Mouse (Mus musculus) embryonic facial prominence, embryonic 14.5 days (tissue): ENCODE results near the gene Aox1. TPM values are rescaled to one million over a fixed set of nuclear protein-coding genes. Genes with fewer than 3 reads are reported as not detected.

Experiments used
- ATAC-seq: fragments of 200-750 bp; cut with Nextera tagmentation; 2 replicates; pipeline ENCODE4 v1.8.0; 2017; ENCODE audit warnings: low read depth, moderate number of reproducible peaks, moderate TSS enrichment
- DNase-seq: peaks from one replicate; pipeline ENCODE4 v3.0.0-alpha.2; 2015; ENCODE audit warnings: low spot score
- H3K27ac ChIP-seq: fragments of 300-500 bp; sonication (generic); replicated peaks from 2 replicates; pipeline ENCODE4 v1.5.1; 2014; ENCODE audit warnings: low read depth, mild to moderate bottlenecking, low read length, moderate library complexity
- H3K27me3 ChIP-seq: fragments of 300-500 bp; sonication (generic); replicated peaks from 2 replicates; pipeline ENCODE4 v1.6.1; 2014; ENCODE audit warnings: low read length; ENCODE audit not compliant: control insufficient read depth, insufficient read depth
- H3K36me3 ChIP-seq: fragments of 300-500 bp; sonication (generic); 2 replicates; pipeline ENCODE4 v1.6.1; 2014; ENCODE audit warnings: low read length, mixed read lengths; ENCODE audit not compliant: control insufficient read depth, insufficient read depth
- H3K4me1 ChIP-seq: fragments of 300-500 bp; sonication (generic); 2 replicates; pipeline ENCODE4 v1.6.1; 2014; ENCODE audit warnings: antibody characterized with exemption, low read length; ENCODE audit not compliant: control insufficient read depth, insufficient read depth
- H3K4me2 ChIP-seq: fragments of 300-500 bp; sonication (generic); 2 replicates; pipeline ENCODE4 v1.6.1; 2014; ENCODE audit warnings: low read depth, mild to moderate bottlenecking, low read length, moderate library complexity, mixed read lengths
- H3K4me3 ChIP-seq: fragments of 300-500 bp; sonication (generic); 2 replicates; pipeline ENCODE4 v1.5.1; 2014; ENCODE audit warnings: low read depth, mild to moderate bottlenecking, low read length
- H3K9ac ChIP-seq: fragments of 300-500 bp; sonication (generic); 2 replicates; pipeline ENCODE4 v1.6.1; 2014; ENCODE audit warnings: low read depth, mild to moderate bottlenecking, low read length, moderate library complexity, mixed read lengths
- H3K9me3 ChIP-seq: fragments of 300-500 bp; sonication (generic); 2 replicates; pipeline ENCODE4 v1.6.1; 2016; ENCODE audit warnings: low read length; ENCODE audit not compliant: control insufficient read depth
- WGBS: fragments of 180-500 bp; shearing (Covaris S2); extraction: QIAGEN DNeasy Blood & Tissue Kit; methylation state at CpG from one replicate; pipeline ENCODE4 v1.1.7; 2014; 5-methylcytosine and 5-hydroxymethylcytosine counted together
- polyA plus RNA-seq: library from polyadenylated mRNA; unstranded; fragments of >200 nt; fragmentation: Nextera tagmentation; extraction: Ambion mirVana; gene quantifications from 2 replicates; pipeline ENCODE4 v1.2.1, GENCODE M21; 2014

Aox1 gene
- polyA plus RNA-seq, 1 experiment from 2014 or later: 0.70 TPM

- Histone ChIP-seq H3K9me3 (no peaks in the 10 kb centered on the region), H3K4me3 (no peak overlapping the region), H3K4me2 (no peak overlapping the region), H3K4me1 (no peaks in the 10 kb centered on the region), H3K27me3 (no peaks in the 10 kb centered on the region), H3K36me3 (no peaks in the 10 kb centered on the region), H3K27ac (no peak overlapping the region), H3K9ac (no peak overlapping the region)
- DNase-seq: no peak
- ATAC-seq: no peak
- whole genome bisulfite sequencing: 87% methylated on average over 6 of the region's 6 CpGs
Observed at GRCm38 (mm10) chr1:58105685-58106084, 76.0 kb downstream of the Aox1 start.

GRCm38 (mm10) chr1:58107066-58107465 is 77.3 kb downstream of the Aox1 start:
- Histone ChIP-seq H3K27me3 (no peaks in the 10 kb centered on the region), H3K36me3 (no peaks in the 10 kb centered on the region), H3K4me3 (no peak overlapping the region), H3K4me1 (no peaks in the 10 kb centered on the region), H3K4me2 (no peak overlapping the region), H3K9me3 (no peaks in the 10 kb centered on the region), H3K9ac (no peak overlapping the region), H3K27ac (no peak overlapping the region)
- ATAC-seq (no peak), DNase-seq (no peak)
- 81% methylated on average over 2 of the region's 2 CpGs for WGBS

- Histone ChIP-seq H3K4me2 (no peak overlapping the region), H3K9ac (no peak overlapping the region), H3K4me3 (no peak overlapping the region), H3K27ac (no peak overlapping the region), H3K4me1 (no peaks in the 10 kb centered on the region), H3K27me3 (no peaks in the 10 kb centered on the region), H3K9me3 (no peaks in the 10 kb centered on the region), H3K36me3 (no peaks in the 10 kb centered on the region)
- WGBS: 93% methylated on average over 5 of the region's 5 CpGs
- no peak for ATAC-seq
- DNase-seq: no peak
Observed at GRCm38 (mm10) chr1:58110241-58110640, 80.5 kb downstream of the Aox1 start.

GRCm38 (mm10) chr1:58111315-58111714 is 81.6 kb downstream of the Aox1 start:
- Histone ChIP-seq H3K4me3 (no peak overlapping the region), H3K27me3 (no peaks in the 10 kb centered on the region), H3K36me3 (no peaks in the 10 kb centered on the region), H3K9ac (no peak overlapping the region), H3K9me3 (no peaks in the 10 kb centered on the region), H3K4me2 (no peak overlapping the region), H3K27ac (no peak overlapping the region), H3K4me1 (no peaks in the 10 kb centered on the region)
- DNase-seq (no peak), ATAC-seq (no peak)
- WGBS: 77% methylated on average over 4 of the region's 4 CpGs

GRCm38 (mm10) chr1:58112880-58113279 is 83.1 kb downstream of the Aox1 start, which contains the start of gene Aox3:
TSS of gene Aox3 (plus strand) at chr1:58113130.
- no peaks in the 10 kb centered on the region for H3K4me1 ChIP-seq
- H3K9ac ChIP-seq: no peak within 1 kb of the TSS; the same call in 1 of the 2 replicates
- H3K9me3 ChIP-seq: no peaks in the 10 kb centered on the region
- peak; percentile 89 for DNase-seq
- no peak within 1 kb of the TSS for H3K27ac ChIP-seq
- no peaks in the 10 kb centered on the region for H3K27me3 ChIP-seq
- ATAC-seq: peak; percentile 89
- peak within 1 kb of the TSS; percentile 14 for H3K4me3 ChIP-seq
- H3K36me3 ChIP-seq: no peaks in the 10 kb centered on the region
- WGBS: 10% methylated on average over 11 of the region's 11 CpGs
- peak within 1 kb of the TSS; percentile 44 for H3K4me2 ChIP-seq

GRCm38 (mm10) chr1:58113441-58113840 is 83.7 kb downstream of the Aox1 start:
- Histone ChIP-seq H3K9ac (no peak overlapping the region), H3K4me2 (no peak overlapping the region), H3K4me3 (no peak overlapping the region), H3K27me3 (no peaks in the 10 kb centered on the region), H3K36me3 (no peaks in the 10 kb centered on the region), H3K4me1 (no peaks in the 10 kb centered on the region), H3K9me3 (no peaks in the 10 kb centered on the region), H3K27ac (no peak overlapping the region)
- no peak for ATAC-seq
- no peak for DNase-seq

- Histone ChIP-seq H3K36me3 (no peaks in the 10 kb centered on the region), H3K9ac (no peak overlapping the region), H3K9me3 (no peaks in the 10 kb centered on the region), H3K27me3 (no peaks in the 10 kb centered on the region), H3K27ac (no peak overlapping the region), H3K4me1 (no peaks in the 10 kb centered on the region), H3K4me2 (no peak overlapping the region), H3K4me3 (no peak overlapping the region)
- DNase-seq (no peak), ATAC-seq (no peak)
- WGBS: 68% methylated on average over 6 of the region's 6 CpGs
Observed at GRCm38 (mm10) chr1:58114021-58114560, 84.4 kb downstream of the Aox1 start.

GRCm38 (mm10) chr1:58114666-58115375 is 85.1 kb downstream of the Aox1 start:
- Histone ChIP-seq H3K4me3 (no peak overlapping the region), H3K27me3 (no peaks in the 10 kb centered on the region), H3K9ac (no peak overlapping the region), H3K9me3 (no peaks in the 10 kb centered on the region), H3K36me3 (no peaks in the 10 kb centered on the region), H3K4me1 (no peaks in the 10 kb centered on the region), H3K27ac (no peak overlapping the region), H3K4me2 (no peak overlapping the region)
- ATAC-seq (no peak), DNase-seq (no peak)
- WGBS: 65% methylated on average over 12 of the region's 12 CpGs

- Histone ChIP-seq H3K4me3 (no peak overlapping the region), H3K4me2 (no peak overlapping the region), H3K4me1 (no peaks in the 10 kb centered on the region), H3K27ac (no peak overlapping the region), H3K9ac (no peak overlapping the region), H3K9me3 (no peaks in the 10 kb centered on the region), H3K36me3 (no peaks in the 10 kb centered on the region), H3K27me3 (no peaks in the 10 kb centered on the region)
- DNase-seq (no peak), ATAC-seq (no peak)
- 87% methylated on average over 3 of the region's 3 CpGs for WGBS
Observed at GRCm38 (mm10) chr1:58118231-58118630, 88.5 kb downstream of the Aox1 start.
